Mouse (Mus musculus): ENCODE measurements at regions not wholly inside any gene's neighbourhood (a gene's known extent, or its start where the extent isn't known, plus 50 kb on each side); places are given as distances from the start of the nearest gene placed in this dataset.

DNA sequence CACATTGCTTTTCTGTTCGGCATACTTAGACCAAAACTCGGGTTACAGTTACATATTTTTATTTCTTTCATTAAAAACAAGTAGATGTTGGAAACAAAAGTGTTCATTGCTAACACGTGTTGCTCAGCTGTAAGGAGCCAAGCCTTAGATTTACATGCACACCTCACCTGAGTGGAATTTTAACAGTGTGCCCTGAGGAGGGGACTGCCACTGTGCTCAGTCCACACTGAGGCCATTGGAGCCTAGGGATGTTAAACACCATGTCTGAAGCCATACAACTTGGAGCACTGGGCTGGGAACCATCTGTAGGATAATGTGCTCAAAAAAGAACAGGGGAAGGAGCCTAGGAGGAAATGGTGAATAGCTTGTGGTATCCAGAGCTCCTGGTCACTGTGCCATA is 233.5 kb downstream of the Irs2 start:
- DNase-seq (ENCODE audit: low read depth, low spot score) = no peak

DNA sequence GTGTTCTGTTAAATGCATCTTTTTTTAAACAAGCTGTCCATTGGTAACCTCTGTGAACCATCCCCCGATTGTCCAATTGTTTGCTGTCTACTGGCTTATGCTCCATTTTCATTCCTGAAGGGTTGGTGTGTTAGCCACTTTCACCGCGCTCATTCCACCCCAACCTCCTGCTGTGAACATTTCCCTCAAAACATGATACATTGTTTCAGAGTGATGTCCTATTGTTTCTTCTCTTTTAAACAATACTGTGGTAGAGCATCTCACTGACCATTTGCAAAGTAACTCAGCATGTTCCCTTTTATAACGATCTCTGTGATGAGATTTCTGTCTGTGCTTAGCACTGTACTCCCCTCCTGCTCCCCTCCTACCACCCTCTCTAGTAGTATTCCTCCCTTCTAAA is 240.1 kb downstream of the Irs2 start:
- no peak for DNase-seq (ENCODE audit: low read depth, low spot score)

DNA sequence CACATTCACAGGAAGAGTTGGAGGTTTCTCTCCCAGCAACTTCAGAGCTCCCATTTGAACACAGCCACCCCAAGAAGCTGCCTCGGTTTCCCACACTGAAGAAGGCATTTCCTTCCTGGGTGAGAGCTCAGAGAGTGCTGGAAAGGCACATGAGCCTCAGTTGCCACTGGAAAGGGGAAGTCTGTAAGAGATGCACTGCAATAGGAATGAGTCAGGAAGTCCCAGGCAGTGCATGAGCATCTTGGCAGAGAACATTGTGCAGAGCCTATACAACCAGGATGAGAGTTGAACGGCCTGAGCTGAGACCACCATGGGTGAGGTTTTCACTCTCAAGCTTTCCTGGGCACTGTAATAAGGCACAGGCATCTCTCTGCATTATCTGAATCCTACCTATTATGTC is 244.4 kb downstream of the Irs2 start:
- DNase-seq (ENCODE audit: low read depth, low spot score) = no peak

DNA sequence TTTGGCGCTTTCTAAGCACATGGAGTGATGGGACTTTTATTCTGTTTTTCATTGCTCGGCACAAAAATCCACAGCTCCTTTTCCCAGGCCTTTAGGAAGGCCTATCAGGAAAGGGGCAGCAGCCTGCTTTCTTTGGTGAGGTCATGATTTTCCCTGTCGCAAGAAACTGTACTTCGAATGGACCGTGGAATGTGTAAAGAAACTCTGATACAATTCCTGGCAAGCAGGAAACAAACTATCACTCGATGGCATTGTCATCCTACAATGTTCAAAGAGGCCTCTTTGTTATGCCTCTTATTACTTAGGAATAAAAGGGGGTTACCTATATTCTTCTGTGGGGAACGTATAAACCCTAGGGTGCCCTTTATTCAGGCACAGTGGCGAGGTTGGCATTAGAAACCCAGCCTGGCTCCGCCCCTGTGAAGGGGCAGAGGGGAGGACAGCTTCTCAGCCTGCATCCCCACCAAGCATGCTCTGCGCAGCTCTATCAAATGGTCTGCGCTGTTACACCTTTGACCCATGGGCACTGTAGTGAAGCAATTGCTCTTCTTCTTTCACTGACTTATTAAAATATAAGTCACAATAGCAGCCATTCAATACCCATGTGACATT is 246.5 kb downstream of the Irs2 start:
- no peak for DNase-seq (ENCODE audit: low read depth, low spot score)

DNA sequence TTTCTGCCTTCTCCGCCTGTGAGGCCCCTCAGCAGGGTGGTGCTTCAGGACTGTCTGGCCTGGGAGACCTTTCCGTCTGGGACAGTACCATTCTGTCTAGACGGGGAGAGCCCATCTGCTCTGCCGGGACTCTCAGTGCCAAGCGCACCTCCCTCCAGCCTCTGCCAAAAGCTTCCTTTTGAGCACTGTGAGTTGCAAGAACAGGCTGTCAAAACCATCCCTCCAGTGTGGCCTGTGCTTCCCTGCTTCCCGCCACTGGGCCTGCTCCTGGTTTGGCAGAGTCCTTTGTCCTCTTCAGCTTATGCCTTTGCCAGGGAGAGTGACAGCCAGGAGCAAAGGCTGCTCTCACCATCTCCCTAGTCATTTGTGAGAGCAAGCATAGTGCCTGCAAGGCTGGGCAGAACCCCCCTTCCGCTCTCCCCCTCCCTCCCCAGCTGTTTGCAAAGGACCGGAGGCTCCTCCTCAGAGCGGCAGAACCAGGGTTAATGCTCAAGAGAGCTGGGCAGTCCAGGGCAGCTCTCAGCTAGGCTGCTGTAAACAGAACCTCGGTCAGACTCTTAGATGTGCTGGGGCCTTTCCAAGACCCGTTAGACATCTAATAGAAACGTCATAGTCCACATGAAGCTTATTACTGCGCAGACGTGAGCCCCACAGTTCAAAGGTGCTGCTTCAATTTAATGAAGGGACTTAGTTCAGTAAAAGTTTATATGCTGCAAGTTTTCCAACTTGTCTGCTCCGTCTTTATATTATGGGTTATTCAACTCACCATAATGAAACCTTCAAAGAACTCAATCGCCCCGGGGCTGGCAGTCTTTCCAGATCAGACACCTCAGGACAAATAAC is 247.2 kb downstream of the Irs2 start:
- peak; percentile 83 for DNase-seq (ENCODE audit: low read depth, low spot score)

DNA sequence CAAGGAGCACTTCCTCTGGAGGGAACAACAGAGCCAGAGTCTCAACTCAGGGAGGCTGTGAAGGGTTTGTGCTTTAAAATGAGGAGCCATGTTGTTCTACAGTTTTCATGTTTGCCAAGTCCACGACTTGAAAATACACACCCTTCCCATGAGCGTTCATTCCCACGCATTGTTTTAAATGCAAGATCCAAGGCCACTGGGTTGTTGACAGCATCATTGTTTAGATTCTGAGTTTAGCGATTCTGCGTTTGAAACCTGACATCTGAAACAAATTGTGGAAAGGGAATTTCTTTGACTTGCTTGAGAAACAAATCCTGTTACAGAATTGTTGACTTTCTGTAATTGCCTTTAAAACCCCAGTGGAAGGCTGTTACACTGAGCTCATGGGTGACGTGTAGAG is 248.0 kb downstream of the Irs2 start:
- no peak for DNase-seq (ENCODE audit: low read depth, low spot score)

DNA sequence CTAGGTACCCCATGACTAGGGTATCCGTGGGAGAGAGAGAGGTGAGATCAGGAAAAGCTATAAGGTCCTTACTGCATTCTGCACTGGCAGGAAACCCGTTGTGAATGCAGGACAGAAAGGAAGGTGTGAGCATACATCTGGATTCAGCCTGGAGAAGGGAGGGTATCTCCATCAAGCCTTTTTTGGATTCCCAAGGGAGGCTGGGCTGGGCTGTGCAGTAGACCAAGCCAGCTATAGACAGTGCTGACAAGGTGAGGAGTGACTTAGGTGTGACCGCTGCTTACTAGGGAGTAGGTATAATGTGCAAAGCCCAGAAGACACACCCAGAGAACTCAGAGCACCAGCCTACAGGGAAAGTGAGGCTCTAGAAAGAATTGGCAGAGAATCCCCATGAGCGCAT is 250.1 kb downstream of the Irs2 start:
- DNase-seq (ENCODE audit: low read depth, low spot score) = no peak

DNA sequence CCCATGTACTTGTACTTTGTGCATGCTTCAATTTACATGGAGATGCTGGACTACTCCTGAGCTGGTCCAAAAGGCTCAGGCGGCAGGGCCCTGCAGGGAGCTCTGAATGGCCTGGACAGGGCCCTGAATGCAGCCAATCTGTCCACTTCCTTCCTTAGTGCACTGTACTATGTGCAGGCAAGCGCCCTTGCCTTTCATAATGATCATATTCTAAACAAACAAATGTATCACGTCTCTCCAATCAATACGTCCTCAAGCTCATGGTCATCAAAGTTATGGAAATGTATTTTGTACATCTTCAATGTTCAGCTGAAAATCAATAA is 253.3 kb downstream of the Irs2 start:
- no peak for DNase-seq (ENCODE audit: low read depth, low spot score)

DNA sequence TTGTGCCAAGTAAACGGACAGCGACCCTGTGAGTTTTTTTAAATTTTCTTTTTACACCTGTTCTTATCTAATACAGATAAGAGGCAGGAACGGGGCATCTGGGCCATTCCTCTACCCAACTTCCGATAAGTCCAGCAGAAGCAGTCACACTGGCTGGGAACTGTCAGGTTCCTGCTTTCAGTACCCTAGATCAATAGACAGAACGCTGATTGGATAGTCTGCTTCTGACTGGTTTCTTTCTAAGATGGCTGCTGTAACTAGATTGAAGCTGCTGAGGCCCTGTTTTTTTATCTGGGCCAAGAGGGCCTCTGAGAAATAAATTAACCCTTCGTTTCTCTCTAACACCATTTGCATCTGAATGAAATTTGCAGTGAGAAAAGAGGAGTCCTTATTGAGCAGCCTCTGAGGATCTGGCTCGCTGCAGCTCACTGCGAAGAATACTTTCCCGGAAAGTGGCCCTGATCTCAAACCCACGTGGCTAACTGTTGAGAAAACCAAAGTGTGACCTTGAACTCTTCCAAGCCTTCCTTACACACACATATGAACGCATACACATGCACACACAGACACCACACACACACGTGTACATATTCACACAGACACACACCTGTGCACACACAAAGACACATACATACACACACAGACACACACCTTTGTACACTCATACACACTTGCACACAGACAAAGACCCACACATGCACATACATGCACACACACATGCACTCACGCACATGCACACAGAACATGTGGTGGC is 253.8 kb downstream of the Irs2 start:
- no peak for DNase-seq (ENCODE audit: low read depth, low spot score)

DNA sequence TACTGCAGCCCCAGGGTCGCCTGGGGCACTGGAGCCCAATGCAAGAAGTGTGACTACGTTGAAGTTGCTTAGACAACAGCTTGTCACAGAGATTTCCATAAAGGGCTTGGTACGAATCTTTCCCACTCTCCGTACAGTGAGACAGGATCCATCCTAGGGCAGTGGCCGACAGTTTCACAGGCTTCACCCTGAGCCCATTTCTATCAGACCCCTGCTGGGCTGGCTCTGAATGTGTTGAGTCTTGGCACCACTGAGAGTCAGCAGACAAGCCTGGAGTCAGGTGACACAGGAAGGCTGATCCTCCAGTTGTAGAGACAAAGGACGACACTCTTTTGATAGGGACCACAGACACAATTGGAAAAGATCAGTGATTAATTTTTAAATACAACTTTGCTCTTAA is 255.2 kb downstream of the Irs2 start:
- DNase-seq (ENCODE audit: low read depth, low spot score) = no peak

DNA sequence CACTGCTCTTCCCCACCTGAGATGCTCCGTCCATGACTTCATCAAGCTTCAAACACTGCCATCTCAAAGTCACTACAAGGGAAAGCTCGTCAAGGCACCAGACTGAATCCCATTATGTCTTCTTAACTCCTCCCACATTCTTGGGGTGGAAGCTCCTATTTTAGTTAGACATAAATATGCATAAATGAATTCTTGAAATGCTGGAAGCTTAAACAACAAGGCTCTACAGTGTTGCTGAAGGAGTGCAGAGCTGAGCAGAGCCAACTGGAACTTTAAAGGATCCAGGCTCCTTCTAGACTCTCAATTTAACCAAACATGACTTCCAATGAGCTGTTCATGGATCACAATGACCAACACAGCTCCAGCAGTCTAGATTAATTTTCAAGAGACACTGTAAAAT is 261.1 kb downstream of the Irs2 start:
- no peak for DNase-seq (ENCODE audit: low read depth, low spot score)

DNA sequence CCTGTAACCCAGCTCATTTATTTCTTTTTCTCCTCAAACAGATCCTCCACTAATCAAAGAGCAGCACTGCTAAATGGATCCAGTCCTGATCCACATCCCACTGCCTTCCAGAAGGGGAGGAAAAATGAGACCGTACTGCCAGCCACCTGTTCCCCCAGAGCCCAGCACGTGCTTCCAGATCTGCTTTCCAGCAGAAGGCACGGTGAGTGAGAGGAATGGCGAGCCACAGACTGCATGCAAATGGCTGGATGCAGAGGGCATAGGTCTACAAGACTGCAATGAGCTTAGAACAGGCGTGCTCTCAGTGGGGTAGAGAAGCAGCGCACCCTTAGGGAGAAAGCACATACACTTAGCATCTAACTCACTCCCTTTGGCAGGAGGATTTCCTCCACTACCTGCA is 265.0 kb downstream of the Irs2 start:
- DNase-seq (ENCODE audit: low read depth, low spot score) = no peak

DNA sequence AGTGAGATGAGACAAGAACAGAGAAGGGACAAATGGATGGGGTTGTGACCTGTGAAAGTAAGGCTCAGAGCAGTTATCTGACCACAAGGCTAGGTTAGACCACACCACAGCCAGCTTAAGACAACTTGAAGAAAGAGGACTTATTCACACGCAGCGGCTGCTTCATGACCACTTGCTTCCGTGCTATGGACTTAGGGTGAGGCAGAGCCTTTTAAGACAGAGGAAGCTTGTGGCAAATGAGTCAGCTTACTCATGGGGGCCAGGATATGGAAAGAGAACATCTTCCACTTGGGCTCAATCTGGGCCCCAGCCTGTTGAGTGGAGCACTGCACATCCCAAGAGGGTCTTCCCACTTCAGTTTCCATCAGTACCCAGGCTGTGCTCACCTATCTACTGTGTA is 267.4 kb downstream of the Irs2 start:
- no peak for DNase-seq (ENCODE audit: low read depth, low spot score)

DNA sequence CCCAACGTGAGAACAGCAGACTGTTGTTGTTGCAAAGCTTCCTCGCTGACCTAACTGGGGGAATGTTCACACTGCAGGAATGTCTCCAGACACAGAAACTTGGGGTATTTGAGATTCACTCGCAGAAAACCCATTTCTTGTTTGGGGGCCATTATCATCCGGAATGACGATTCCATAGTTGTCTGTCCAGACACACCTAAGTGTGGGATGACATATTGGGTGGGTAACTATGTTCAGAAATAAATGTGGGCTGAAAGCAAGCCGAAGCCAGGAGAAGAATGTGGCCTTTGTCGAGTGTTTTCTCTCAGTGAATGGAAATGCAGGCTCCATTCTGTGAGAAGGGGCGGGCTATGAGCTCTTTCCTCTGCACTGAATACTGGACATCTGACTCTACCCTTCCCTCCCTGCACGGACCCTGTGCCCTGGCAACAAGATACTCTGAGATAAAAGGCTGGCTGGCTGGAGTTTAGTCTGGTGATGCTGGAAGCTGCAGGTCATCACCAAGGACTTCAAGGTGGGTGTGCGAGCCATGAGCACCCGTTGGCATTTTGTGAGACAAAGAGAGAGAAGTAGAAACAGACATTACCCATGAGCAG is 269.7 kb downstream of the Irs2 start:
- DNase-seq (ENCODE audit: low read depth, low spot score) = no peak

DNA sequence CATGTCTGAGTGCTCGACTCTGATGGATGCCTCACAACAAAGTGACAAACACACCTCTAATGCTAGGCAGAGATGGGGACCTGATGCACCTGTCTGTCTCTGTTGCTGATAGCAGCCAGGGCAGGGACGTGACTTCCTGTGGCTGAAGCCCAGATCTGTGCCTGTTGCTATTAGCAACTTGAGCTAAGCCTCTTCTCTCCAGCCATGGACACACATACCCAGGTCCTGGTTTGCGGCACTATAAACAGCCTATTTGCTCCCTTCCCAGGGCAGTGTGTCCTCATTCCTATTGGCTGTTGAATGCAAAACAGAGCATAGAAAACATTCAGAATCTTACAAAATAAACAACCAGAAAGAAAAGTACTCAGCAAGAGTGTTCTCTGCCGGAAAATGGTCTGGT is 273.5 kb downstream of the Irs2 start:
- DNase-seq (ENCODE audit: low read depth, low spot score) = no peak

DNA sequence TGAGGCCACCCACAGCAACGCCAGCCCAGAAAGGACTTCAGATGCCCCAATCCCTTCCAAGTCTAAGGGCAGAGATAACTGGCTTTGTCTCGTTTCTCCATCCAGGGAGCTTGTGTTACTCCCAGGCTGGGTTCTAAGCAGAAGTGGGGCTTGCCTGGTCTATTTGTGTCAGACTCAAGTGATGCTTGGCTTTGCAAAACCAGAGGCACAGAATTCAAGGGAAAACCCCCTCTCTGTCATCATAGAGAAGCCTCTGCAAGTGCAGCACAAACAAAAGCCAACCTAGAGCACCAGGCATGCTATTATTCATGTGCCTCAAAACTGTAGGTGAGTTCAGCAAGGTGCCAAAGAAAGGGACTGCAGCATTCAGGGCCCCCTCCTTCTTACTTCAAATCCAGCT is 284.9 kb downstream of the Irs2 start:
- no peak for DNase-seq (ENCODE audit: low read depth, low spot score)

DNA sequence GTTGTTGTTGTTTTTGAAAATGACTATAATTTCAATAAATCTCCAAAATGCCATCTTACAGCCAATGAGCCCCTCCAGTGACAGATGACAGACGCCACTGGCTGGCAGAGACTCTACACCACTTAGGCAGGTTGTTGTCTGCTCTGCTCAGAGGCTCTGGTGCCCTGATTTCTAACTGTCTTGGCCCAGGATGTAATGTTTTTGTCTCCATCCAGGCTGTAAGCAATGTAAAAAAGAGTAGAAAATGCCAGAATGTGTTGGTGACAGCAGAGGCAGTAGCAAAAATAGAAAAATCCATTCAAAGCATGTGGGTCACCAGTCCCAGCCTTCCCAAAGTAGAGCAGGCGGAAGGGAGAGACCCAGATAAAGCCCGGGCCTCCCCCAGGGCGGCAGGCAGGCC is 285.5 kb downstream of the Irs2 start:
- DNase-seq (ENCODE audit: low read depth, low spot score) = no peak

DNA sequence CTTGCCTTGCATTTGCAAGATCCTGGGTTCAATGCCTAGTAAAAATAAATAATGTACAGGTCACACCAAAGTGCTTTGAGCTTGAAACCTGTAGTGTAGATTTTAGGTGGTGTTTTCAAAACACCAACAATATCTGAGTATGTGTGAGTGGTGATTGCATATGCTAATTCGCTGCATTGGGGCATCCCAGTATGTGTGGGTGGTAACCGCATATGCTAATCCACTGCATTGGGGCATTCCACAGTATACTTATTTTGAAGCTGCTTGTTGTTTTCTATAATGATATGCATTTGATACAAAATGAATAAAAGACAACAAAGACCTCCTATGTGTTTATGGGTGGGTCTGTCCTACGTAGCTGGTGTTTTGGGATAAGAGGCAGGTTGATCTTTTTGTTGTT is 285.9 kb downstream of the Irs2 start:
- no peak for DNase-seq (ENCODE audit: low read depth, low spot score)

DNA sequence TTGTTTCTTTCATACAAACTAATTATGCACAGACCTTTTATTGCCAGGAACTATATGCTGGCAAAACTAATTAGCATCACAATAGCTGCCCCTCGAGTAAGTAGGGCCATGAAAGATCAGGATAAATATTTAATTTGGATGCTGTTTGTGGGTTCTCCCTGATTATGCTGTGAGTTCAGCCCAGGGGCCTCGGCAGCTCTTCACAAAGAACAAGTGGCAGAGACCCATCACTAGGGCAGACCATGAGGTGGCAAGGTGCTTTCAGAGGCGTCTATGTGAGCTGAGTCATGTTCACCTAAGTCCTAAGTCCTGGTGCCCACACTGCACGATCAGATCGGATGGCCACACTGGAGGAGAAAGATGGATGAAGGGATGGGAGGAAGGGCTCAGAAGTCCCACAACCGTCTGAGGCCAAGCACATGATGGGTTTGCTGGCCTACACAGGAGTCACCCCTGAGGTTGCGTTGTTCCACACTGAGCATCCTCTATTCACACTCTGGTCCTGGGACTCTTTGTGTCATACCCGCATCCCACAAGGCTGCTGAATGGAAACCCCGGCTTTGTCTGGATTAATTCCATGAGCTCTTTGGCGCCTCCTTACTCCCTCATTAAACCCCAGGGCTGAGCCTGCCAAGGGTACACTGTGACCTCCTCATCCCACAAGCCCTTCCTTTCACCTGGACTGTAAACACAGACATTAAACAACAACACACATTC is 287.0 kb downstream of the Irs2 start:
- peak; percentile 6 for DNase-seq (ENCODE audit: low read depth, low spot score)

DNA sequence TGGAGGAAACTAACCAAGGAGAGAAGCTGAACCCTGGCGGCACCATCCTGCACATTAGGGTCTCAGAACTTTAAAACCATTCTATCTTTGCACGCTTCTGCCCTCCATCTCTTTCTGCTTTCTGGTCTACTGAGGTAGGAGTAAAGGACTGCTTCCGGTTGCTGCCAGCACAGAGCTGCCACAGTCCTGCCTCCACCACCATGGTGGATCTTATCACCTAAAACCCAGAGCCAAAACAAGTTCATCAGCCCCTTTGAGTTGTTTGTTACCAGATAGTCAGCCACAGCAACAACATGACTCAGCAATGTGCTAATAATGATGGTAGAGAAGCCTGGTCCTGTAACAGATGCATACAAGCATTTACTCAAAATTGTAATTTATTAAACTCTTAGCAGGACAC is 287.9 kb downstream of the Irs2 start:
- DNase-seq (ENCODE audit: low read depth, low spot score) = no peak

DNA sequence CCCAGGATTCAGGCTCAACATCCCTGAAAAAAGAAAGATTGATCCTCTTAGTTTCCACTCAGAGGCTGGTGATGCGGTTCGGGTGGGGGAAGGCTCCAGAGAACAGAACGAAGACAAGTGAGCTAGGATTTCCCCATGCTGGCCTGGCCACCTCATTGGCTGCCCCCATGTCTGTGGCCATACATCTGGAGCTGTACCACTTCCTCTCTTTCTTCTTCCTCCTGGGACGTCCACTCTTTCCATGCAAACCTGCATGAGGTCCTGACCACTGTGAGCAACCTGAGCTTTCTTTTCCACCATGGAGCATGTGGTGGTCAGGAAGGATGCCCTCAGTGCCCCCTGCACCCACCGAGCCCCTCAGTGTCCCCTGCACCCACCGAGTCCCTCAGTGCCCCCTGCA is 288.8 kb downstream of the Irs2 start:
- no peak for DNase-seq (ENCODE audit: low read depth, low spot score)

DNA sequence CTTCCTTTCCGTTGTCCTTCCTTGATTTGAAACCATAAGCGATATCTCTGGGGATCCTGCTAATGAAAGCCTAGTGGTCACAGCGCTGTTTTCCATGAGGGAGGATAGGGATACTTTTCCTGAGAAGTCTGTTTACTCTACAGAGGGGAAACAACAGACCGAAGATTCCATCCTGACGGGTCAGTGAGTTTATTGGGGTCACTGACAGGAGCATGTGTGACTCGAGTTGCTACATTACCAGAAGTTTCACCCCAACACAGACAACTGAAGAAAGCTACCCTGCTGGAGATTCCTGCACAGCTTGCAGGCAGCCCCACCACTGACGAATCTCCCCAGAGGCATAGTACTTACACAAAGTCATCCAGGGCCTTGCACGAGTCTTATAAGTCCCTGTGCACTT is 291.0 kb downstream of the Irs2 start:
- DNase-seq (ENCODE audit: low read depth, low spot score) = no peak
